Mouse (Mus musculus) cerebellum, adult (tissue): ENCODE results near the gene 1700018B08Rik.

Experiments
- ATAC-seq: cut with Nextera tagmentation; 2 replicates; pipeline ENCODE4 v1.9.2; 2017; ENCODE audit warnings: mild to moderate bottlenecking, moderate library complexity, mixed read lengths; ENCODE audit not compliant: insufficient number of reproducible peaks, low FRiP score, low TSS enrichment

Gene 1700018B08Rik

DNA sequence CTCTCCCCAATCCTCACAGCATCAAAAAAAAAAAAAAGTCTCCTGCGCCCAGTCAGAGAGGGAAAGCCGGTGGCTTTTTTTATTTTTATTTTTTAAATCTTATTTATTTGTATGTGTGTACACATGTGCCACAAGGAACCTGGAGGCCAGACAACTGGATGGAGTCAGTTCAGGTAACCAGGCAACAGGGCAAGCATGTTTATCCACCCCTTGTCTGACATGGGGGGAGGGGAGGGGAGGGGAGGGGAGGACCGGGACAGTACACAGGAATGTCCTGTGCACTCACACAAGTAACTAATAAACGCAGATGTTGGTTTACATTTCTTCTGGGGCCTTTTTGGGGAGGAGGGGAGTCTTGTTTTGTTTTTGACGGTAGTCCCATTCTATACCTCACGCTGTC lies 19.6 kb upstream of the 1700018B08Rik start:
- no peak for ATAC-seq

DNA sequence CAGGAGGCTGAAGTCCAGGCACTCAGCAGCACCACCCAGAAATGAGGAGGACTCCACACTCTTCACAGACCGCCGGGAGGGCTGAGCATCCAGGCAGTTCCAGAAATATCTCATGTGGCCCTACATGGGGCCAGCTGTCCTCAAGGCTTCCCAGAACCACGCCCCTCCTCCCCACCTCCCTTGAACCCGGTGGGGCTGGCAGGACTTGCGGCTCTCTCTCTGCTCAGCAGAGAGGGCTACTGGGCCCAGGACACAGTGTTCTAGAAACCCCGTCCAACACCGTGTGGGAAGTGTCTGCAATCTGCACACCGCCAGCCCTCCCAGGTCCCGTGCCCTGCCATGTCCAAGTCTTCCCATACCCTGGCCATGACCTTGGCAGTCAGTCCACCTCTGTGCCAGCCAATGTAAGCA lies 18.8 kb upstream of the 1700018B08Rik start:
- peak; percentile 60; the same call in 1 of the 2 replicates for ATAC-seq

DNA sequence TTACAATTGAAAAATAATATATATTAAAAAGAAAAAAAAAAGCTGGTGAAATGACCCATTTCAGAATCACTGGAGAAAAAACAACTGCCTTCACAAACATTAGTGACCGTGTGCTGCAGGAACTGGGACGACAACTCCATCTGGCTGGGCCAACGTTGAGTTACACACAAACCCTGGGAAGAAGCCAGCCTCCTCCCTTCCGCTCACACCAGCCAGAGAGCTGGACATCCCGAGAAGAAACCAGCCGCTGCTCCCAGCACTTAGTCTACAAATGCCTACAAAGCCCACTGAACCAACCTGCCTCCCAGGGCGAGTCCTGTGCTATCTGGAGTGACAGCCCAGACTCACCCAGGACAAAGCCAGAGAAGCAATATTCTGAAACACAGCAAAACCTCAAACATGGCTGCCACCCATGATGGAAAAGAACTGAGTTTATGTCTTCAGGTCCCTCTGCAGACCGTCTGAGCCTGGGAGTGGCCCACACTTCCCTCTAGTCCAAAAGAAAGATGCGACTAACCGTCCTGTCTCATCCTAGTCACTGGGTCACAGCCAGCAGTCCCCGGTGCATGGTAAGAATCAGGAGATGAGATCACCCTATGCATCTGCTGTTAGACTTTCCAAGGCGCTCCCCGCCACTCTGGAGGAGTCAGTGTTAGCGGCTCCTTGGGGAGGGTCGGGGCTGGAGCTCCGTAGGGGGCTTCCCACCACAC lies 17.7 kb upstream of the 1700018B08Rik start:
- no peak for ATAC-seq

DNA sequence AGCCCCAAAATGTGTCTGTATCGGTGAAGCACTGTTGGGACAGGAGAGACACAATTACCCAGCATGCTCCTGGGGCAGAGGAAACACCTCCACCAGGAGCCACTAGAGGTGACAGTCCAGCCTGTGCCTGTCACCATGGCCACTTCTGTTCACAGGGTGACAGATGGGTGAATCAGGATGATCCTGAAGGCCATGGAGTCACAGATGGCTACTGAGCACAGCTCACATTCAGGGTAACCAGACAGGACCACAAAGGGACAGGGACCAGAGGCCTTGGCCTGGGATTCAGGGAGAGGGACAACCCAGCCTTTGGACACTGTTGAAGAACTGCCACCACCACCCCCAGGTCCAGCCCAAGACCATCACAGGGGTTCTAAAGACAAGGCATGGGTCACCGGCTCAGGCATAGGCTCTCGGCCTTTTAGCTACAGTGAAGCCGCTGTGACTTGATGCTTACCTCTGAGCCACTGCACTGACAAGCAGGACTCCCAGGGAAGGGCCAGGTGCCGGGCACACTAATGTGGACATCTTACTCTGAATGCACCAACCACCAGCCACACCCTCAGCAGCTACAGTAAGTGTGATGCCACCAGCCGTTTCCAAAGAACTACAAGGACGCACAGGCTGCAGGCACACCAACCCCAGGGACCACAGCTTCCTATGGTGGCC lies 16.4 kb upstream of the 1700018B08Rik start:
- ATAC-seq = no peak

DNA sequence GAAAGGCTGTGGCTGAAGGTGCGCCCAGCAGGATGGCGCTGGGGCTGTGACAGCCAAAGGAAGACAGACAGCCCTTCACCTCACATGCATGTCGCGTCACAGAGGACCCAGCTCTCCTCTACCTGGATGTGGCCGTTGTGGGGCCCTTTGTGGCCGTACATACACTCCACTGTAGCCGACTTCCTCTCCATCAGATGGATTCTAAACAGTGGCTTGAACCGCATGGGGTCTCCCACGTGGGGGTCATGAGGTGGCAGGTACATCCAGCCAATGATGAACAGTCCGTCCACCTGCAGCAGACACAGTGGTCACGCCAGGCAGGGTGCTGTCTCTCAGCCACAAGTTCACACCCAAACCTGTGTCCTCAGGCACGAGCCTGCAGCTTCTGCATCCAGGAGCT lies 15.7 kb upstream of the 1700018B08Rik start:
- ATAC-seq = no peak

DNA sequence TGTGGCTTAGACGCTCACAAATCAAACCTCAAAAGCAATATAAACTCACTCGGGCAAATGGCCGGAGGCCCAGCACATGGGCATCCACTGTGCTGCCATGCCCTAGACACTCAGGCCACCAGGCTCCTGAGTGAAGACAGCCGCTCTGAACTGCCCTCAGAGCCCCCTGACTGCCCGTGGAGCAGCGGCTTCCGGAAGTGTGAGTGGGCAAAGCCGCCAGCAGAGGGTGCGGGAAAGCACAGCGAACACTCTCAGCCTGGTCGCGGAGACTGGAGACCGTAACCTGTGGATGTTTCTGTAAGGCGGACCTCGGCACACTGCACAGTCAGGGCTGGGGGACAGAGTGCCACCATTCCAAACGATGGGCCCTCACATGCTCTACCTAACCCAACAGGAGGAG lies 14.4 kb upstream of the 1700018B08Rik start:
- ATAC-seq = no peak

DNA sequence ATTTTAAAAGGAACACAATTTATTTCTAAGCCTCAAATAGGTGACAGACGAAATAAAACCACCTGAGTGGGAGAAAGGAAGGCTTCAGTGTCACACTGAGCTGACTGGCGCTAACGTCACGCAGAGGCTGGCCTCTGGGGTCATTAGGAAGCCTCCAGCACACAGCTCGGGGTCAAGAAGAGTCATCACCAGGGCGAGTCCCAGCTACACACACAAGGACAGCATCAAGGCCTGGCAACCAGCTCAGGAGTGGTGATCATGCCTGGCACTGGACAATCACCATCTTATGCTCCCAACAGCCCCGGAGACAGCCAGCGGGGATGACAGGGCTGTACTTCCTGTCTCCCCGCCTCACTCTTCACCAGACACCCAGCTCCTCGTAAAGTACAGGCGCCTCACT lies 13.6 kb upstream of the 1700018B08Rik start:
- no peak for ATAC-seq

DNA sequence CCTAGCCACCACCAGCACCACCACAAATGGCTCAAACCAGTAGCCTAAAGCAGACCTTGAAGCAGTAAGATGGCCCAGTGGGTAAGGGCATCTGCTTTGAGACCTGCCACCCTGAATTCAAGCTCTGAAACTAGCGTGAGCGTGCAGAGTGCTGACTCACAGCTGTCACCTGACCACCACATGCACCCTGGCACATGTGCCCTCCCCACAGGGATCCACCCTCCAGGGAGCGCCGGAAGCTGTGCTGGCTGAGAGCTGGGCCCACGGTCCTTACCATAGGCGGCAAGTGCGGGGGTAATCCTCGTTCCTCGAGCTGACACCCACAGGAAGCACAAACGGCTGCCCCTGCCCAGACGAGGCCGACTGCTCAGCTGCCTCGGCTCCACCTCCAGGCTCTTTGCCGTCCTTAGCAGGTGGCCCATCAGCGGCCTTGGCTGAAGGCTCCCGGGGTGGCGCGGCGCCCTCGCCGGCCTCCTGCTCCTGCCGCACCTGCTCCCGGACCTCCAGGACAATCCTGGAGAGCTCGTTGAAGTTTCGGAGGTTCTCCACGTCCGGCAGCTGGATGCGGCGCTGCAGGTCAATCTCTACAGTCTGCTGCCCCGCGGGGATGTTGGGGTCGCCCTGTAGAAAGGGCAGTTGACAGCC lies 9.8 kb upstream of the 1700018B08Rik start:
- ATAC-seq = no peak

DNA sequence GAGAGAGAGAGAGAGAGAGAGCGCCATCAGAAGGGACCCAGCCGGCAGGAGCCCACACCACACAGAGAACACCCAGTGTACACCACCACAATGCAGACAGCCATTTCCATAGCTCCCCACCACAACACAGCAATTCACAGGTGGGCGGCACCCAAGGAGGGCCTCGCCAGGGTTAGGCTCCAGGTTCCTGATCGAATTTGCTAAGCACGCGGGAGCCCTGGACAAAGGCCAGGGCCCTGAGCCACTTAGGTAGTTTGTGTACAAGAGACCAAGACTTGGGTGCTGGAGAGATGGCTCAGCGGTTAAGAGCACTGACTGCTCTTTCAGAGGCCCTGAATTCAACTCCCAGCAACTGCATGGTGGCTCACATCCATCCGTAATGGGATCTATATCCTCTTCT lies 8.4 kb upstream of the 1700018B08Rik start:
- ATAC-seq = no peak

DNA sequence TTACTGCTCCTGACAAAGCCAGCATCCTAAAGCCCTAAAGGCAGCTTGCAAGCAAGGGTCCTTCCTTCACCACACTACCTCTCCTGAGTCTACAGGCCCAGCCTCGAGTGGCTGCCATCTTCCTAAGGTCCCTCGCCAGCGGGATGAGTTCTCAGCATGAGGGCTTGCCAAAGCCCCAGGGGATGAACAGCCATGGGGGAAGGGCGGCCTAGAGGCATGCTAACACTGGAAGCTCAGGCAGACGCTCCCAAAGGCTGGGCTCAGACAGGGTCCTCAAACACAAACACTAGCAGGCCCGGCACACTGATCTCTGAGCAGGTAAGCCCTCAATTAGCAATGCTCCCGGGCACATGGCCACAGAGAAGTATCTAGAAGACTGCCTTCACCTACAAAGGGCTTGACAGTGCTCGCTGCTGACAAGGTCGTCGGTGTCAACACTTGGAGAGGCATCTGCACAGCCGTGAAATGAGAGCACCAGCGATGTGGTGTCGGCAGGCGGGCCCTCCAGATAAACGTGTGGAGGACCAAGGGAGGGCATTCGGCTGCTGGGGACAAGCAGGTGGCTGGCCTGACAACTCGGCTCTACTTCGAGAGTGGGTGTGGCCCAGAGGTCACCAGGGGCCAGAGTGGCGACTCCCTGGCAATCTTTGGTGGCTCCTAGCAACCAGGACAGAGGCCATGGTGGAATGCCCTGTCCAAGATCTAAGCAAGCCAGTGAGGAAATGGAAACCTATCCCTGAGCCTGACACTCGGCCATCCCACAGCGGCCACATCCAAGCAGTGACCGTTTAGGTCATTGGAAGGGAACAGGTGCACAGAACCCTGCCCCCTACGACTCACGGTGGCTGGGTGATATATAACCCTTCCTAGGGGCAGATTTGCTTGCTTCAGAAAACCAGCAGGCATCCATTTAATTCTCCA lies 7.2 kb upstream of the 1700018B08Rik start:
- ATAC-seq = no peak

DNA sequence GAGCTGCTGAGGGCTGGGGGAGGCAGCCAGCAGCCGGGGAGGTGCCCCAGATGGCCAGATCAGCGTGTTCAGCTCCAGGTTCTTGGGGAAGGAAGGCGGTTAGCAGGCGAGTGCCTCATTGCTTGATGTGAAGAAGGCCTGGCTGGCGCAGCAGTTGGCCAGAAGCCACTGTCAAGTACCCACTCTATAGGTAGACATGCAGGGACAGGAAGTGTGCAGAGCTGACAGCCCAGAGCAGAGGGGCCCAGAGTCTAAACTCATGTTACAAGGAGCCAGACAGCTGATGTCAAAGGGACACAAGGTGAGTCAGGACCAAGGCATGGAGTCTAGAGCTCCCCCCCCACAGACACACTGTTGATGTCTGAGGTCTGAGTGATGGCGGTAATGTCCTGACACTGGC lies 5.9 kb upstream of the 1700018B08Rik start:
- no peak for ATAC-seq

DNA sequence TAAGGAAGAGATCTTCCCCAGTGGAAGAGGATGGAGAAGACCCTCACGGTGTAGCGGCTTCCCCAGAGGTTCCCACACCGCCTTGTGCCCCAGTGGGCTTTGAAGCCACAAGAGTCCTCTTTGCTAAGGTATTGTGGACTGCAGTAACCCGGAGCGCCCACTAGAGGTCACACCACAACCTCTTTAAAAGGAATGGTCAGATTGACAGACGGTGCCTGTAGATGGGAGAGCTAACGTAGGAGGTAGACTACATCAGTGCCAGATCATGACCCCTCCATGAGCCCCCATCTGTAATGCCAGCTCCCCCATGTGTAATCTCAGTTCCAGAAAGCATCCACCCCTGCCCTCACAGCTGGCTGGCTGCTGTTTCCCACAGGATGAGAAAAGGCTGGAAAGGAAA lies 3.0 kb upstream of the 1700018B08Rik start:
- peak; percentile 50; the same call in 1 of the 2 replicates for ATAC-seq

DNA sequence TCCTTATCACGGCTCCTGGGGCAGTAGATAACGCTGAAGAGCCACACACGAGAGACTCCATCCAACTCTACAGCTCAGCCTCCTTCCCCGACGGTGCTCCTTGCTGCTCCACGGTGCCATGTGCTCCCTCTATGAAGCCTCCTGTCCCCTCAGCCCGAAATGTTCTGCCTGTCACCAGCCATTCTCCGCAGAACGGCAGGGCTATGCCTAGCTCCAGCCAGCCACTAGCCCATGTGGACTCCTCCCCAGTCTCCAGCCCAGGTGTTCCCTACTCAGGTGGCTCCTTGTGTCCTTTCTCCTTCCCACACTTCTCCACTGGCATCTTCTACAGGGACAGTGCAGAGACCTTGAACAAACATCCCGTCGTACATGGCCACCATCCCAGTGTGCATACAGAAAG lies 816 bp upstream of the 1700018B08Rik start:
- ATAC-seq = no peak

DNA sequence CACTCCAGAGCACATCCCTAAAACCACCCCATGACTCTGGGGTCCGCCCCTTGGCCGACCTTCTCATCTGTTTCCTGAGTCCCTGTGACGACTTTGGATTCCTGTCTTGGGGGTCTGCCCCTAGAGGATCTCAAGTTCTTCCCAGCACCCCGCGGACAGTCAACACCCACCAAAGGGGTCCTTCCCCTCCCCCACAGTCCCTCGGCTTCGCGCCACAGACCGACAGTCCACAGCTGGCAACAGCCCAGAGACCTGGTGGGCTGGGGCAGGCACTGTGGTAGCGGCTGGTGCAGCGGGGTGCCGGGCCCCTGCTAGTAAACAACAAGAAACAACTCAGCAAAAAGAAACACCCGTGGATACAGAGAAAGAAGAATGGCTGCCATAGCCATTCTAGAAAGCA lies 1.2 kb downstream of the 1700018B08Rik start:
- no peak for ATAC-seq

DNA sequence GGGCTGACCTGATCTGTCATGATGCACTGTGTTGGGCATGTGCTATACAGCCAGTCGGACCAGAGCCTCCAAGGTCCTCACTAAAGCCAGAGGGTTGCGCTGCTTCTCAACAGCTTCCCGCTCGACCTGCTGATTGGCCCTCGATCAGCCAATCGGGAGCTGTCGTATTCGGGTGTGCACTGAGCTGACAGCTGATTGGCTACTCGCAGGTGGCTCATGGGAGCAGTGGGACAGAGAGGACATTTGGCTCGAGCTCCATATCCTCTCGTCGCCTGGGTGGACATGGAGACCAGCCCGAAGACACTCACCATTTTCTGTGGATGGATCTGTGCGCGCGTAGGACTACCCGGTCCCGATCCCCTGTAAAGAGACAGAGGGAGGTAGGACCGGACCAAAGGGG lies 2.3 kb downstream of the 1700018B08Rik start:
- ATAC-seq = no peak

DNA sequence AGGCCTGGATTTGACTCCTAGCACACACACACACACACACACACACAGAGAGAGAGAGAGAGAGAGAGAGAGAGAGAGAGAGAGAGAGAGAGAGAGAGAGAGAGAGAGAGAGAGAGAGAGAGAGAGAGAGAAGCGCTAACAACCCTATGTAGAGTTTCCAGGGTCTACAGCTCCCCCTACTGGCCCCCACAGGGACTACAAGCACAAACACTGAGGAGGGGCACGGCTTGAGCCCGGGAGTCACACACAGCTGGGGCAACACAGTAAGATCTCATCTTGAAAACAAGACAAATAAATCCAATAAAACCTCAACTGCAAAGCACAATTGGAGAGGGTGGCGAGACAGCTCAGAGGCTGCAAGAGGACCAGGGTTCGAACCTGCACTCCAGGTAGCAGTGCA lies 11.7 kb downstream of the 1700018B08Rik start:
- no peak for ATAC-seq

DNA sequence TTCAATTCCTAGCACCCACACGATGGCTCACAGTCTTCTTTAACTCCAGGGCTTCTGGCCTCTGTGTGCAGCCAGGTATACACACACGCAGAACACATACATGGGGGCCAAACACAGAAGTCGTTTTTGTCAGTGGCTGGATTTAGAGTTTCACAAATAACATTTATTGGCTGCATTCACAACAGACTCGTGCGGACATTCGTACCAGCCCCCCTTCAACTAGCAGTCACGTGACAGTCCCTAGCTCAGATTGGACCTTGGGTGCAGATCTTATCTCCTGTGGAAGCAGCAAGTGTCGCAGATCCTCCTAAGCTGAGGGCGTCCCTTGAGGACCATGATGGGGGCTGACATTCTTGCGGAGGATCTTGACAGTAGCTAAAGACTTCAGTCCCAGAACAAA lies 13.5 kb downstream of the 1700018B08Rik start:
- ATAC-seq = no peak

DNA sequence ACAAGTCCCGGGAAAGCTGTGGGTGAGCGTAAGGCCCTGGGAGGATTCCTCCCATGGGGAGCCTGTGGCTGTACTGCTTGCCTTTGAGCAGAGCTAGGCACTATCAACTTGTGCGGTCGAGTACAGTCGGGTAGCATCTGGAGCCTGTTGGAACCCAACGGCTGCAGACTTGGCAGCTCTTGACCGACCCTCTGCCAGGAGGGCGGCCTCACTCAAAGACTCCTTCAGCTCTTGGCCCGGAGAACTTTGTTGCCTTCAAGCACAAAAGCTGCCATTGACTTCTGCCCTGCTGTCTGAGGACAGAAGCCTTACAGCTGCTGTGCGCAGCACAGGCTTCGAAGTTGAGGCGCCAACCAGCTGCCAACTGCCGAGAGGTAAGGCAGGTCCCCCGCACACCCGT lies 15.3 kb downstream of the 1700018B08Rik start:
- ATAC-seq = no peak

DNA sequence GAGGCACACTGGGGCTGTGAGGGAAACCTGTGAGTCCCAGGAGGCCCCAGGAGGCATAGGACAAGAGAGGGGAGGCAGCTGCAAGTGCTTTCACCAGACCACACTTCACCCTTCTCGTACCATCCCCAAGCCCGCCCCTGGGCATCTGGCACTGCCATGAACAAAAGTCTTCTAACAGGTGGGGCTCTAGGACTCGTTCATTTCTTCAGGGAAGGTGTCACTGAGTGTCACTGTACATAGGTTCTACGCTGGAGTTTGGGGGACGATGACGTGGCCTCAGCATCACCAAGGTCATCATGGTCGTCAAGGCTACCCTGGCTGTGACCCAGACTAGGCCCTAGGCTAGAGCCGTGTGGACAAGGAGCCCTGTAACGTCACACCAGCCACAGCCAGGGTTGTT lies 16.4 kb downstream of the 1700018B08Rik start:
- no peak for ATAC-seq

DNA sequence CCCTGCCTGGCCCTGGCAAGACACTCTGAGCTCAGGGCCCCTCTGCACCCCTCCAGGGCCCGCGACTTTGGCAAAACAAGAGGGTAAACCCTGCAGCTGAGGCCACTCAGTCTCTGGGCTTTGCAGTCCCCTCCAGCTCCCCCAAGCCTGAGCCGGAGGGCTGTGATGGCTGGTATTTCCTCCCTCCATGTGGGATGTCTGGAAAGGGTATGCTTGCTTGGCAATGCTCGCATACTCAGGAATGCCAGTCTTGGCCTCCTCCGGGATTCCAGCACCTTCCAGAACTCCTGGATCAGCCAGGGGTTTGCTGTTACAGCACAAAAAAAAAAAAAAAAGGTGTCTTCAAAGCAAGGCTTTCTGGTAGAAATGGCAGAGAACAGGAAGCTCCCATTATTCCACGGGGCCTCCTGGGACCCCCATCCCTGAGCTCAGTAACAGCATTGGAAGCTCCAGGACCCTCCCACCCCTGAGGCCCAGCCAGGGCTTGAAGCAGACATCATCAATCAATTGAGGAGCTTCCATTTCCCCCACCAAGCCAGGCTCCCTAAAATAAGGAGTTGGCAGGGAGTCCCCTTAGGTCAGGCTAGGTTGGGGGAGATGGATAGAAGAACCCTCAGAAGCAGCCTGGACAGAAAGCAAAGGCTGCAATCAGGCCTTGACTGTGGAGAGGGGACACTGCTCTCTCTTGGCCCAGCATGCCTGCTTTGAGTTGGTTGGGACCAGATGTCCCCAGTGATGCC lies 17.1 kb downstream of the 1700018B08Rik start:
- ATAC-seq = no peak
